Mouse (Mus musculus) myocyte (in vitro differentiated cells): ENCODE data around the gene Lrrtm3. TPM values are rescaled to one million over a fixed set of nuclear protein-coding genes. Genes with fewer than 3 reads are reported as not detected.

Experiments used
- H3K27me3 ChIP-seq: one replicate; pipeline ENCODE4 v1.6.1; 2011; ENCODE audit not compliant: control insufficient read depth, insufficient read depth, insufficient read length
- H3K36me3 ChIP-seq: one replicate; pipeline ENCODE4 v1.6.1; 2011; ENCODE audit not compliant: control insufficient read depth, insufficient read depth
- H3K4me2 ChIP-seq: one replicate; pipeline ENCODE4 v1.6.1; 2011; ENCODE audit warnings: low read depth, control low read depth
- H3K4me3 ChIP-seq: one replicate; pipeline ENCODE4 v1.5.1; 2011; ENCODE audit warnings: mild to moderate bottlenecking, control low read depth, moderate library complexity
- H3K79me2 ChIP-seq: one replicate; pipeline ENCODE4 v1.6.1; 2011; ENCODE audit not compliant: control insufficient read depth, insufficient read depth
- H3ac ChIP-seq: one replicate; pipeline ENCODE4 v1.6.1; 2011; ENCODE audit not compliant: control insufficient read depth, insufficient read length
- CEBPB ChIP-seq: IDR thresholded peaks from 2 replicates; pipeline ENCODE4 v1.6.1; 2011; ENCODE audit warnings: mild to moderate bottlenecking, moderate library complexity; ENCODE audit not compliant: poor library complexity, insufficient read depth, severe bottlenecking
- E2F4 ChIP-seq: IDR thresholded peaks from one replicate; pipeline ENCODE4 v1.6.1; 2011; ENCODE audit warnings: mild to moderate bottlenecking, control low read depth, moderate library complexity; ENCODE audit not compliant: insufficient read depth
- MAX ChIP-seq: IDR thresholded peaks from one replicate; pipeline ENCODE4 v1.6.1; 2011; ENCODE audit warnings: low read depth, mild to moderate bottlenecking, control low read depth
- MYOD1 ChIP-seq, 3 experiments: IDR thresholded peaks; one replicate each; pipeline ENCODE4 v1.6.1; 2011; ENCODE audit warnings: control low read depth in 2 of 3, low read depth in 2 of 3, mild to moderate bottlenecking in 2 of 3, moderate library complexity in 1 of 3; ENCODE audit not compliant: insufficient read length in 2 of 3, control insufficient read depth in 1 of 3
- MYOG ChIP-seq, 3 experiments: IDR thresholded peaks; one replicate each; pipeline ENCODE4 v1.6.1; 2011; ENCODE audit warnings: control low read depth in 2 of 3, low read depth in 2 of 3, mild to moderate bottlenecking in 2 of 3; ENCODE audit not compliant: insufficient read length in 2 of 3, control insufficient read depth in 1 of 3, insufficient read depth in 1 of 3
- POLR2A ChIP-seq: IDR thresholded peaks from one replicate; pipeline ENCODE4 v1.6.1; 2011; ENCODE audit warnings: low read depth, mild to moderate bottlenecking, control low read depth, moderate library complexity; ENCODE audit not compliant: insufficient read length
- POLR2AphosphoS2 ChIP-seq: IDR thresholded peaks from one replicate; pipeline ENCODE4 v1.6.1; 2011; ENCODE audit warnings: low read depth, control low read depth; ENCODE audit not compliant: insufficient read length
- REST ChIP-seq: IDR thresholded peaks from one replicate; pipeline ENCODE4 v1.6.1; 2011; ENCODE audit warnings: mild to moderate bottlenecking, control low read depth, moderate library complexity; ENCODE audit not compliant: insufficient read depth, insufficient read length
- SRF ChIP-seq: IDR thresholded peaks from one replicate; pipeline ENCODE4 v1.6.1; 2011; ENCODE audit warnings: low read depth; ENCODE audit not compliant: control insufficient read depth, insufficient read length
- TCF12 ChIP-seq: IDR thresholded peaks from one replicate; pipeline ENCODE4 v1.6.1; 2011; ENCODE audit warnings: mild to moderate bottlenecking, control low read depth; ENCODE audit not compliant: poor library complexity, insufficient read depth, severe bottlenecking
- TCF3 ChIP-seq: IDR thresholded peaks from one replicate; pipeline ENCODE4 v1.6.1; 2011; ENCODE audit warnings: low read depth, control low read depth; ENCODE audit not compliant: insufficient read length
- USF1 ChIP-seq: IDR thresholded peaks from one replicate; pipeline ENCODE4 v1.6.1; 2011; ENCODE audit warnings: low read depth, mild to moderate bottlenecking, control low read depth, moderate library complexity
- polyA plus RNA-seq: library from polyadenylated mRNA; unstranded; fragments of >200 nt; fragmentation: generic; extraction: Trizol; gene quantifications from one replicate; pipeline ENCODE4 v1.2.1, GENCODE M21; 2012; ENCODE audit warnings: missing spikeins

Gene Lrrtm3
- polyA plus RNA-seq, 1 experiment: 0.01 TPM

DNA sequence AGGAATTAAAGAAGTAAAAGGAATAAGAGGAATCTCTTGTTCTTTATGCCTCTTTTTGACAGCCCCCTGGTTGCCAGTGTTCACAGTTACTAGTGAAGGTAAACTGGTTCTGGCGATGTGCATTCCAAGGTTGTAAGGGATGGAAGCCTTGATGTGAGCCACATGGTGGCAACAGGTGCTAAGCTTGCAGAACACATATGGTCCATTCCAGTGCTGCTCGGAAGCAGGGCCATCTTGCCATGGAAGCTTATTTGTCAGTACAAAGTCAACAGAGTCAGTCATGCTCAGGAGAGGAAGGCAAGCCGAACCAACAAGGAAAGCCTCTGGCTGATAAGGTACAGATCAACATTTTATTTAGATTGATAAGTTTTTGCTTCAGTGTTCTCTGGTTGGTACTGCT lies 7.7 kb downstream of the Lrrtm3 start:
- no peaks in the 10 kb centered on the region for H3K36me3 ChIP-seq
- no peak overlapping the region for H3ac ChIP-seq
- no peak overlapping the region for H3K4me2 ChIP-seq
- H3K27me3 ChIP-seq: no peaks in the 10 kb centered on the region
- H3K4me3 ChIP-seq: no peak overlapping the region
- no peak for TF ChIP-seq POLR2A
- TF ChIP-seq TCF3: no peak
- no peak for TF ChIP-seq MAX
- no peak for TF ChIP-seq POLR2AphosphoS2
- no peak for TF ChIP-seq CEBPB
- TF ChIP-seq MYOG (IDR thresholded peaks at IDR 0.05; ENCODE audit: control insufficient read depth in 1 of 3, insufficient read depth in 1 of 3, insufficient read length in 2 of 3, low read depth in 2 of 3): no peak
- TF ChIP-seq MYOD1 (IDR thresholded peaks at IDR 0.05; ENCODE audit: control insufficient read depth in 1 of 3, insufficient read length in 2 of 3, low read depth in 2 of 3): no peak
- TF ChIP-seq REST: no peak
- TF ChIP-seq USF1: no peak
- no peak for TF ChIP-seq SRF
- TF ChIP-seq TCF12: no peak
- no peak for TF ChIP-seq E2F4
- H3K79me2 ChIP-seq: no peaks in the 10 kb centered on the region

GRCm38 (mm10) chr10:64076410-64077052 lies 13.5 kb downstream of the Lrrtm3 start:
- TF ChIP-seq TCF3 (no peak), POLR2AphosphoS2 (no peak), E2F4 (no peak), MYOD1 (IDR thresholded peaks at IDR 0.05; ENCODE audit: control insufficient read depth in 1 of 3, insufficient read length in 2 of 3, low read depth in 2 of 3) (no peak), MAX (no peak), TCF12 (no peak)
- Histone ChIP-seq H3K4me2 (peak overlapping the region; percentile 85), H3K4me3 (no peak overlapping the region)

GRCm38 (mm10) chr10:64075944-64076343 lies 14.1 kb downstream of the Lrrtm3 start:
- Histone ChIP-seq H3K4me2 (peak overlapping the region; percentile 85), H3K79me2 (no peaks in the 10 kb centered on the region), H3K36me3 (no peaks in the 10 kb centered on the region), H3ac (no peak overlapping the region), H3K27me3 (no peaks in the 10 kb centered on the region), H3K4me3 (no peak overlapping the region)
- TF ChIP-seq USF1: no peak
- TF ChIP-seq MYOG (IDR thresholded peaks at IDR 0.05; ENCODE audit: control insufficient read depth in 1 of 3, insufficient read depth in 1 of 3, insufficient read length in 2 of 3, low read depth in 2 of 3): peak; percentile 73 to 96 (median 90)
- peak; percentile 67 to 97 (median 96) for TF ChIP-seq MYOD1 (IDR thresholded peaks at IDR 0.05; ENCODE audit: control insufficient read depth in 1 of 3, insufficient read length in 2 of 3, low read depth in 2 of 3)
- TF ChIP-seq SRF: no peak
- TF ChIP-seq TCF12: peak; percentile 78
- no peak for TF ChIP-seq E2F4
- peak; percentile 68 for TF ChIP-seq TCF3

More at GRCm38 (mm10) chr10:64076410-64077052, 13.5 kb downstream of the Lrrtm3 start:
- H3K79me2 ChIP-seq: no peaks in the 10 kb centered on the region
- H3K36me3 ChIP-seq: no peaks in the 10 kb centered on the region
- H3K27me3 ChIP-seq: no peaks in the 10 kb centered on the region
- no peak overlapping the region for H3ac ChIP-seq

DNA sequence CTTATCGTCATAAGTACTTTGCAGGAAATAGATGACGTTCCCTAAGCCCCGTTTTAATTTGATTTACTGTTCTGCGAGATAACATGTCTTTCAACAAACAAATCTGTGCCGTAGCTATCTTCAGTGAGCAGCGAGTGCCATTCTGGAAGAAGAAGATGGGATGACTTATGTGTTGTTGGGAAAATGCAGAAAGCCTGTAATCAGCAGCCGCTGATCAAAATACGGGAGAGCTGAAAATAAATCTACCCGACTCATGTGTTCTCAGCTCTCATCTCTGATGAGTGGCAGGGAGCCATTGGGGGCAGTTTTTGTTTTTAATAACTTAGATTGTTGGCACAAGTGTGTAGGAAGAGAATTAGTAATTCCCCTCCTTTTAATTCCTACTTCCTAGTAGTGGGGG lies 26.4 kb downstream of the Lrrtm3 start:
- Histone ChIP-seq H3ac (no peak overlapping the region), H3K36me3 (no peaks in the 10 kb centered on the region), H3K27me3 (no peaks in the 10 kb centered on the region), H3K4me2 (no peak overlapping the region), H3K4me3 (no peak overlapping the region), H3K79me2 (no peaks in the 10 kb centered on the region)
- TF ChIP-seq MYOD1 (IDR thresholded peaks at IDR 0.05; ENCODE audit: control insufficient read depth in 1 of 3, insufficient read length in 2 of 3, low read depth in 2 of 3): no peak

- no peaks in the 10 kb centered on the region for H3K36me3 ChIP-seq
- H3ac ChIP-seq: no peak overlapping the region
- no peak for TF ChIP-seq POLR2AphosphoS2
- TF ChIP-seq MAX: no peak
- no peak for TF ChIP-seq CEBPB
- TF ChIP-seq TCF12: no peak
- no peak for TF ChIP-seq POLR2A
- TF ChIP-seq MYOD1 (IDR thresholded peaks at IDR 0.05; ENCODE audit: control insufficient read depth in 1 of 3, insufficient read length in 2 of 3, low read depth in 2 of 3): no peak
- no peak for TF ChIP-seq MYOG (IDR thresholded peaks at IDR 0.05; ENCODE audit: control insufficient read depth in 1 of 3, insufficient read depth in 1 of 3, insufficient read length in 2 of 3, low read depth in 2 of 3)
- no peak for TF ChIP-seq TCF3
- TF ChIP-seq SRF: no peak
- no peak for TF ChIP-seq E2F4
- H3K79me2 ChIP-seq: no peaks in the 10 kb centered on the region
- H3K4me3 ChIP-seq: no peak overlapping the region
- no peak overlapping the region for H3K4me2 ChIP-seq
- H3K27me3 ChIP-seq: no peaks in the 10 kb centered on the region
These were observed 40.1 kb downstream of the Lrrtm3 start for GRCm38 (mm10) chr10:64049946-64050345.
